Comparison of ENCODE assay signal across 21 mouse cellular contexts in genomic region chr9:88091781-88092527, GRCm38 (mm10).
DNase-seq lines count a peak whose midpoint lies in the region; ATAC-seq and TF ChIP-seq lines count a peak whose summit lies in the region.
"Had no signal": no experiment of that assay in that cellular context is flagged by ENCODE, and none has a peak within 500 bp of the region (broad histone marks: within the 10 kb centered on the region; RNA-seq: fewer than 3 reads in every experiment).

No protein-coding gene starts in this region.

- H3K27ac ChIP-seq in kidney, adult 2 months (ENCODE audit: insufficient read depth, low read depth, low read length): peak overlapping the region; percentile 38; the same call in 1 of the 2 replicates
- peak overlapping the region; percentile 41 for H3K27ac ChIP-seq in heart, embryonic 12.5 days (ENCODE audit: poor library complexity, severe bottlenecking)
- H3K27ac ChIP-seq: embryonic facial prominence, embryonic 12.5 days; heart, adult 2 months; limb, embryonic 12.5 days; midbrain, embryonic 12.5 days had no signal

- no peak overlapping the region for H3K4me2 ChIP-seq in heart, embryonic 12.5 days
- H3K4me2 ChIP-seq: embryonic facial prominence, embryonic 12.5 days; limb, embryonic 12.5 days; midbrain, embryonic 12.5 days had no signal

- no peaks in the 10 kb centered on the region for H3K27me3 ChIP-seq in kidney, adult 2 months (replicated peaks; ENCODE audit: control insufficient read depth, insufficient read depth, low read length)
- no peaks in the 10 kb centered on the region for H3K27me3 ChIP-seq in Patski
- peaks cover 8% of the 10 kb centered on the region for H3K27me3 ChIP-seq in heart, embryonic 12.5 days (replicated peaks)
- H3K27me3 ChIP-seq: embryonic facial prominence, embryonic 12.5 days; limb, embryonic 12.5 days; midbrain, embryonic 12.5 days had no signal

- POLR2A ChIA-PET in Patski (lab: Charles Lee): interaction anchor here (0.6 to 1.0 kb wide), 3 partner anchors 130 to 362 kb away, joined by 3 to 5 read pairs (median 3); partner anchors contain the start of gene Tbx18

- in situ Hi-C loops in Patski (cut with MboI; ENCODE audit: low pct_unique_long_range_greater_than_20kb): loop anchor here (10.0 kb wide), 1 partner anchor 123 kb away; no protein-coding TSS in a partner anchor

- WGBS in kidney, adult 2 months: 52% methylated on average over 8 of the region's 8 CpGs
- WGBS in heart, embryonic 12.5 days: 23% methylated on average over 8 of the region's 8 CpGs

- H3K4me3 ChIP-seq in kidney, adult 2 months (ENCODE audit: insufficient read depth, low read depth, low read length): no peak overlapping the region
- no peak overlapping the region for H3K4me3 ChIP-seq in heart, embryonic 12.5 days
- H3K4me3 ChIP-seq: embryonic facial prominence, embryonic 12.5 days; heart, adult 2 months; limb, embryonic 12.5 days; midbrain, embryonic 12.5 days had no signal

- peak; percentile 97 for ATAC-seq in Patski
- peak; percentile 39; the same call in 1 of the 2 replicates for ATAC-seq in heart, embryonic 12.5 days (ENCODE audit: insufficient number of reproducible peaks, low FRiP score)
- no peak for ATAC-seq in frontal cortex, adult (ENCODE audit: low TSS enrichment)
- ATAC-seq: forebrain, embryonic 16.5 days; inflammation-experienced regulatory T-cells, adult 6 months; liver, postnatal 0 days had no signal

- H3K9ac ChIP-seq in heart, embryonic 12.5 days: no peak overlapping the region
- H3K9ac ChIP-seq: embryonic facial prominence, embryonic 12.5 days; limb, embryonic 12.5 days; liver, postnatal 0 days; midbrain, embryonic 12.5 days had no signal

- no peaks in the 10 kb centered on the region for H3K36me3 ChIP-seq in kidney, adult 2 months (ENCODE audit: control insufficient read depth, insufficient read depth, low read length)
- H3K36me3 ChIP-seq in heart, embryonic 12.5 days: no peaks in the 10 kb centered on the region
- H3K36me3 ChIP-seq: embryonic facial prominence, embryonic 12.5 days; limb, embryonic 12.5 days; midbrain, embryonic 12.5 days had no signal

- no peak for TF ChIP-seq CTCF in kidney, adult 2 months (conservative IDR thresholded peaks at IDR 0.05; ENCODE audit: insufficient read depth, insufficient read length, low read depth, low read length)
- TF ChIP-seq CTCF in Patski (IDR thresholded peaks at IDR 0.05): no peak

- H3K9me3 ChIP-seq in heart, embryonic 12.5 days (replicated peaks): no peaks in the 10 kb centered on the region
- H3K9me3 ChIP-seq: embryonic facial prominence, embryonic 12.5 days; limb, embryonic 12.5 days; midbrain, embryonic 12.5 days had no signal

- H3K4me1 ChIP-seq in kidney, adult 2 months (ENCODE audit: control insufficient read depth, insufficient read depth, low read length): no peaks in the 10 kb centered on the region; the same call in 1 of the 2 replicates
- peaks cover 10% of the 10 kb centered on the region for H3K4me1 ChIP-seq in heart, embryonic 12.5 days (replicated peaks)
- H3K4me1 ChIP-seq: embryonic facial prominence, embryonic 12.5 days; midbrain, embryonic 12.5 days had no signal

- no peak for DNase-seq in kidney, adult 2 months
- DNase-seq in kidney, postnatal 4 days: no peak
- peak; percentile 94 for DNase-seq in Patski (ENCODE audit: low read depth, low spot score)
- DNase-seq in heart, postnatal 4 days: peak; percentile 41
- DNase-seq in urinary bladder, postnatal 14 days (ENCODE audit: low spot score): no peak
- no peak for DNase-seq in ovary, adult 18-20 months (ENCODE audit: low spot score)
- DNase-seq: adrenal gland, postnatal 25 days; cerebellum, postnatal 25 days; kidney, postnatal 25 days; liver, postnatal 0 days; lung, postnatal 4 days; right cerebral cortex, postnatal 25 days; thymus, postnatal 14 days had no signal

- CTCF ChIA-PET in Patski (lab: Charles Lee): no interaction called here

- TF ChIP-seq POLR2A in kidney, adult 2 months (IDR thresholded peaks at IDR 0.05; ENCODE audit: low read depth, low read length): no peak

Comparison
In these comparisons a context has a peak if more than half of its experiments do, and no peak if none do; other contexts are left out.
1. DNase-seq: peak in Patski (single experiment) and heart, postnatal 4 days (single experiment); none in kidney, adult 2 months (single experiment), kidney, postnatal 4 days (0 of 2), urinary bladder, postnatal 14 days (single experiment) and ovary, adult 18-20 months (single experiment).